Mouse (Mus musculus): ENCODE data around the gene Frrs1. TPM values are rescaled to one million over a fixed set of nuclear protein-coding genes. Genes with fewer than 3 reads are reported as not detected.

The Frrs1 gene
- polyA plus RNA-seq, 1 experiment, result 0.92 TPM

- no peaks in the 10 kb centered on the region for H3K4me1 ChIP-seq (ENCODE audit: control insufficient read depth)
- no peak for TF ChIP-seq GATA1 (IDR thresholded peaks at IDR 0.05; ENCODE audit: low read length)
- TF ChIP-seq TAL1 (IDR thresholded peaks at IDR 0.05; ENCODE audit: low read length), result no peak
- H3K4me3 ChIP-seq (replicated peaks), result no peak overlapping the region
- H3K27me3 ChIP-seq (ENCODE audit: control insufficient read depth), result no peaks in the 10 kb centered on the region
- H3K9me3 ChIP-seq (ENCODE audit: control insufficient read depth, low read length), result no peaks in the 10 kb centered on the region
- no peaks in the 10 kb centered on the region for H3K36me3 ChIP-seq (ENCODE audit: control insufficient read depth)
Measured at GRCm38 (mm10) chr3:116917016-116917415, 57.8 kb downstream of the Frrs1 start.

GRCm38 (mm10) chr3:116921535-116921934, 62.3 kb downstream of the Frrs1 start:
- TF ChIP-seq GATA1 (IDR thresholded peaks at IDR 0.05; ENCODE audit: low read length) (no peak), TAL1 (IDR thresholded peaks at IDR 0.05; ENCODE audit: low read length) (no peak)

GRCm38 (mm10) chr3:116923042-116923441, 63.8 kb downstream of the Frrs1 start:
- no peaks in the 10 kb centered on the region for H3K36me3 ChIP-seq (ENCODE audit: control insufficient read depth)
- no peaks in the 10 kb centered on the region for H3K9me3 ChIP-seq (ENCODE audit: control insufficient read depth, low read length)
- H3K4me3 ChIP-seq (replicated peaks), result no peak overlapping the region
- no peak for TF ChIP-seq TAL1 (IDR thresholded peaks at IDR 0.05; ENCODE audit: low read length)
- TF ChIP-seq GATA1 (IDR thresholded peaks at IDR 0.05; ENCODE audit: low read length), result no peak
- no peaks in the 10 kb centered on the region for H3K27me3 ChIP-seq (ENCODE audit: control insufficient read depth)
- H3K4me1 ChIP-seq (ENCODE audit: control insufficient read depth), result no peaks in the 10 kb centered on the region

More at GRCm38 (mm10) chr3:116921535-116921934, 62.3 kb downstream of the Frrs1 start:
- Histone ChIP-seq H3K27me3 (ENCODE audit: control insufficient read depth) (no peaks in the 10 kb centered on the region), H3K4me1 (ENCODE audit: control insufficient read depth) (no peaks in the 10 kb centered on the region), H3K36me3 (ENCODE audit: control insufficient read depth) (no peaks in the 10 kb centered on the region), H3K9me3 (ENCODE audit: control insufficient read depth, low read length) (no peaks in the 10 kb centered on the region), H3K4me3 (replicated peaks) (no peak overlapping the region)

- Histone ChIP-seq H3K27me3 (ENCODE audit: control insufficient read depth) (no peaks in the 10 kb centered on the region), H3K4me1 (ENCODE audit: control insufficient read depth) (no peaks in the 10 kb centered on the region), H3K4me3 (replicated peaks) (no peak overlapping the region), H3K9me3 (ENCODE audit: control insufficient read depth, low read length) (no peaks in the 10 kb centered on the region), H3K36me3 (ENCODE audit: control insufficient read depth) (no peaks in the 10 kb centered on the region)
- TF ChIP-seq TAL1 (IDR thresholded peaks at IDR 0.05; ENCODE audit: low read length), result no peak
- TF ChIP-seq GATA1 (IDR thresholded peaks at IDR 0.05; ENCODE audit: low read length), result no peak
Measured at GRCm38 (mm10) chr3:116928994-116929393, 69.7 kb downstream of the Frrs1 start.

GRCm38 (mm10) chr3:116933158-116933557, 73.9 kb downstream of the Frrs1 start:
- TF ChIP-seq TAL1 (IDR thresholded peaks at IDR 0.05; ENCODE audit: low read length) (no peak), GATA1 (IDR thresholded peaks at IDR 0.05; ENCODE audit: low read length) (no peak)
- Histone ChIP-seq H3K4me1 (ENCODE audit: control insufficient read depth) (no peaks in the 10 kb centered on the region), H3K4me3 (replicated peaks) (no peak overlapping the region), H3K9me3 (ENCODE audit: control insufficient read depth, low read length) (no peaks in the 10 kb centered on the region), H3K36me3 (ENCODE audit: control insufficient read depth) (no peaks in the 10 kb centered on the region), H3K27me3 (ENCODE audit: control insufficient read depth) (no peaks in the 10 kb centered on the region)

GRCm38 (mm10) chr3:116936934-116937691, 77.8 kb downstream of the Frrs1 start:
- Histone ChIP-seq H3K4me3 (replicated peaks) (no peak overlapping the region), H3K36me3 (ENCODE audit: control insufficient read depth) (no peaks in the 10 kb centered on the region), H3K27me3 (ENCODE audit: control insufficient read depth) (no peaks in the 10 kb centered on the region), H3K9me3 (ENCODE audit: control insufficient read depth, low read length) (no peaks in the 10 kb centered on the region), H3K4me1 (ENCODE audit: control insufficient read depth) (no peaks in the 10 kb centered on the region)
- TF ChIP-seq GATA1 (IDR thresholded peaks at IDR 0.05; ENCODE audit: low read length) (no peak), TAL1 (IDR thresholded peaks at IDR 0.05; ENCODE audit: low read length) (no peak)

GRCm38 (mm10) chr3:116940804-116941558, 81.7 kb downstream of the Frrs1 start:
- H3K4me1 ChIP-seq (ENCODE audit: control insufficient read depth), result no peaks in the 10 kb centered on the region
- no peaks in the 10 kb centered on the region for H3K9me3 ChIP-seq (ENCODE audit: control insufficient read depth, low read length)
- no peaks in the 10 kb centered on the region for H3K36me3 ChIP-seq (ENCODE audit: control insufficient read depth)
- H3K27me3 ChIP-seq (ENCODE audit: control insufficient read depth), result no peaks in the 10 kb centered on the region
- no peak overlapping the region for H3K4me3 ChIP-seq (replicated peaks)
- no peak for TF ChIP-seq TAL1 (IDR thresholded peaks at IDR 0.05; ENCODE audit: low read length)
- no peak for TF ChIP-seq GATA1 (IDR thresholded peaks at IDR 0.05; ENCODE audit: low read length)

- no peaks in the 10 kb centered on the region for H3K27me3 ChIP-seq (ENCODE audit: control insufficient read depth)
- H3K4me3 ChIP-seq (replicated peaks), result no peak overlapping the region
- no peaks in the 10 kb centered on the region for H3K4me1 ChIP-seq (ENCODE audit: control insufficient read depth)
- H3K36me3 ChIP-seq (ENCODE audit: control insufficient read depth), result no peaks in the 10 kb centered on the region
- H3K9me3 ChIP-seq (ENCODE audit: control insufficient read depth, low read length), result no peaks in the 10 kb centered on the region
- TF ChIP-seq TAL1 (IDR thresholded peaks at IDR 0.05; ENCODE audit: low read length) (no peak), GATA1 (IDR thresholded peaks at IDR 0.05; ENCODE audit: low read length) (no peak)
Measured at GRCm38 (mm10) chr3:116941559-116942117, 82.4 kb downstream of the Frrs1 start.

GRCm38 (mm10) chr3:116942751-116943150, 83.5 kb downstream of the Frrs1 start:
- TF ChIP-seq GATA1 (IDR thresholded peaks at IDR 0.05; ENCODE audit: low read length), result no peak
- TF ChIP-seq TAL1 (IDR thresholded peaks at IDR 0.05; ENCODE audit: low read length), result no peak
- no peaks in the 10 kb centered on the region for H3K36me3 ChIP-seq (ENCODE audit: control insufficient read depth)

More at GRCm38 (mm10) chr3:116942751-116943150, 83.5 kb downstream of the Frrs1 start:
- Histone ChIP-seq H3K4me1 (ENCODE audit: control insufficient read depth) (no peaks in the 10 kb centered on the region), H3K4me3 (replicated peaks) (no peak overlapping the region), H3K9me3 (ENCODE audit: control insufficient read depth, low read length) (no peaks in the 10 kb centered on the region), H3K27me3 (ENCODE audit: control insufficient read depth) (no peaks in the 10 kb centered on the region)

All from erythroblast, embryonic 14.5 days (primary cell).